Mouse (Mus musculus) left cerebral cortex, adult 18-20 months (tissue): Measurements from ENCODE around the gene Dscam. TPM values are rescaled to one million over a fixed set of nuclear protein-coding genes. Genes with fewer than 3 reads are reported as not detected.

Experiments
- DNase-seq, 2 experiments: peaks; one replicate each; pipeline ENCODE4 v3.0.0; 2021 to 2022; ENCODE audit warnings: low spot score in 2 of 2, mixed read lengths in 1 of 2
- total RNA-seq, 2 experiments: library from RNA; stranded (reverse); gene quantifications; 2 replicates each; pipeline ENCODE4 v1.2.3; 2021

The Dscam gene
- total RNA-seq, 2 experiments from 2014 or later, result 35.7 to 37.9 TPM

- DNase-seq, result peak; percentile 26 to 31
Observed at GRCm38 (mm10) chr16:97110028-97110427, 60.5 kb downstream of the Dscam start.

GRCm38 (mm10) chr16:97105266-97105665, 65.3 kb downstream of the Dscam start:
- no peak for DNase-seq

GRCm38 (mm10) chr16:97103046-97103445, 67.5 kb downstream of the Dscam start:
- DNase-seq, result no peak

- no peak for DNase-seq
Observed at GRCm38 (mm10) chr16:97100091-97100490, 70.5 kb downstream of the Dscam start.

GRCm38 (mm10) chr16:97098508-97098907, 72.0 kb downstream of the Dscam start:
- no peak for DNase-seq

GRCm38 (mm10) chr16:97096709-97097108, 73.8 kb downstream of the Dscam start:
- DNase-seq, result peak; percentile 70 to 71

- no peak for DNase-seq
Observed at GRCm38 (mm10) chr16:97095496-97095895, 75.1 kb downstream of the Dscam start.

GRCm38 (mm10) chr16:97089339-97089738, 81.2 kb downstream of the Dscam start:
- no peak for DNase-seq

- DNase-seq, result no peak
Observed at GRCm38 (mm10) chr16:97083694-97084093, 86.9 kb downstream of the Dscam start.

GRCm38 (mm10) chr16:97075920-97076572, 94.5 kb downstream of the Dscam start:
- no peak for DNase-seq

- DNase-seq, result no peak
Observed at GRCm38 (mm10) chr16:97075137-97075902, 95.2 kb downstream of the Dscam start.

GRCm38 (mm10) chr16:97073847-97074246, 96.7 kb downstream of the Dscam start:
- DNase-seq, result no peak

- no peak for DNase-seq
Observed at GRCm38 (mm10) chr16:97072624-97073023, 97.9 kb downstream of the Dscam start.

- DNase-seq, result peak in 1 of 2 experiments; percentile 21
Observed at GRCm38 (mm10) chr16:97066856-97067255, 103.7 kb downstream of the Dscam start.

- DNase-seq, result no peak
Observed at GRCm38 (mm10) chr16:97062207-97062606, 108.3 kb downstream of the Dscam start.

GRCm38 (mm10) chr16:97061390-97061789, 109.2 kb downstream of the Dscam start:
- no peak for DNase-seq

- DNase-seq, result no peak
Observed at GRCm38 (mm10) chr16:97060736-97061135, 109.8 kb downstream of the Dscam start.

GRCm38 (mm10) chr16:97060276-97060675, 110.3 kb downstream of the Dscam start:
- no peak for DNase-seq

GRCm38 (mm10) chr16:97035271-97035670, 135.3 kb downstream of the Dscam start:
- no peak for DNase-seq

- no peak for DNase-seq
Observed at GRCm38 (mm10) chr16:97033540-97034058, 137.0 kb downstream of the Dscam start.

- no peak for DNase-seq
Observed at GRCm38 (mm10) chr16:97027701-97028100, 142.9 kb downstream of the Dscam start.

GRCm38 (mm10) chr16:97026803-97027202, 143.7 kb downstream of the Dscam start:
- DNase-seq, result no peak
